Mouse (Mus musculus) heart, embryonic 12.5 days (tissue): Measurements from ENCODE around the gene Alb. TPM values are rescaled to one million over a fixed set of nuclear protein-coding genes. Genes with fewer than 3 reads are reported as not detected.

ENCODE experiments used
- ATAC-seq: fragments of 200-750 bp; cut with Nextera tagmentation; 2 replicates; pipeline ENCODE4 v1.8.0; 2017; ENCODE audit warnings: moderate TSS enrichment, moderate library complexity; ENCODE audit not compliant: insufficient number of reproducible peaks, low FRiP score
- H3K27ac ChIP-seq: fragments of 300-500 bp; sonication (generic); 2 replicates; pipeline ENCODE4 v1.5.1; 2016; ENCODE audit warnings: mild to moderate bottlenecking, moderate library complexity; ENCODE audit not compliant: poor library complexity, severe bottlenecking
- H3K27me3 ChIP-seq: fragments of 300-500 bp; sonication (generic); replicated peaks from 2 replicates; pipeline ENCODE4 v1.6.1; 2016; ENCODE audit warnings: mild to moderate bottlenecking, moderate library complexity
- H3K36me3 ChIP-seq: fragments of 300-500 bp; sonication (generic); 2 replicates; pipeline ENCODE4 v1.6.1; 2016; ENCODE audit warnings: mild to moderate bottlenecking, moderate library complexity
- H3K4me1 ChIP-seq: fragments of 300-500 bp; sonication (generic); replicated peaks from 2 replicates; pipeline ENCODE4 v1.6.1; 2016; ENCODE audit warnings: mild to moderate bottlenecking
- H3K4me2 ChIP-seq: fragments of 300-500 bp; sonication (generic); 2 replicates; pipeline ENCODE4 v1.6.1; 2016; ENCODE audit warnings: mild to moderate bottlenecking, moderate library complexity
- H3K4me3 ChIP-seq: fragments of 300-500 bp; sonication (generic); 2 replicates; pipeline ENCODE4 v1.5.1; 2016; ENCODE audit warnings: mild to moderate bottlenecking
- H3K9ac ChIP-seq: fragments of 300-500 bp; sonication (generic); 2 replicates; pipeline ENCODE4 v1.6.1; 2016; ENCODE audit warnings: mild to moderate bottlenecking, moderate library complexity
- H3K9me3 ChIP-seq: fragments of 300-500 bp; sonication (generic); replicated peaks from 2 replicates; pipeline ENCODE4 v1.6.1; 2016; ENCODE audit warnings: mild to moderate bottlenecking, moderate library complexity
- WGBS: fragments of 180-500 bp; shearing (Covaris S2); methylation state at CpG from one replicate; pipeline ENCODE4 v1.1.7; 2016; 5-methylcytosine and 5-hydroxymethylcytosine counted together
- polyA plus RNA-seq: library from polyadenylated mRNA; unstranded; fragments of >200 nt; fragmentation: Nextera tagmentation; extraction: Ambion mirVana; gene quantifications from 2 replicates; pipeline ENCODE4 v1.2.1, GENCODE M21; 2016

Gene Alb
- polyA plus RNA-seq: 2.3 and 11.3 TPM in 2 replicates

DNA sequence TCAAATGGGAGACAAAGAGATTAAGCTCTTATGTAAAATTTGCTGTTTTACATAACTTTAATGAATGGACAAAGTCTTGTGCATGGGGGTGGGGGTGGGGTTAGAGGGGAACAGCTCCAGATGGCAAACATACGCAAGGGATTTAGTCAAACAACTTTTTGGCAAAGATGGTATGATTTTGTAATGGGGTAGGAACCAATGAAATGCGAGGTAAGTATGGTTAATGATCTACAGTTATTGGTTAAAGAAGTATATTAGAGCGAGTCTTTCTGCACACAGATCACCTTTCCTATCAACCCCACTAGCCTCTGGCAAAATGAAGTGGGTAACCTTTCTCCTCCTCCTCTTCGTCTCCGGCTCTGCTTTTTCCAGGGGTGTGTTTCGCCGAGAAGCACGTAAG is at the start of gene Alb:
Gene Alb (plus strand): TSS at position 279 of the 400 bp plus-strand sequence.
- Histone ChIP-seq H3K9ac (no peak within 1 kb of the TSS), H3K4me3 (no peak within 1 kb of the TSS), H3K9me3 (no peaks in the 10 kb centered on the region), H3K4me1 (no peaks in the 10 kb centered on the region), H3K36me3 (no peaks in the 10 kb centered on the region), H3K27me3 (no peaks in the 10 kb centered on the region), H3K4me2 (no peak within 1 kb of the TSS), H3K27ac (no peak within 1 kb of the TSS)
- ATAC-seq: no peak
- WGBS: 86% methylated on average over 8 of the region's 8 CpGs

DNA sequence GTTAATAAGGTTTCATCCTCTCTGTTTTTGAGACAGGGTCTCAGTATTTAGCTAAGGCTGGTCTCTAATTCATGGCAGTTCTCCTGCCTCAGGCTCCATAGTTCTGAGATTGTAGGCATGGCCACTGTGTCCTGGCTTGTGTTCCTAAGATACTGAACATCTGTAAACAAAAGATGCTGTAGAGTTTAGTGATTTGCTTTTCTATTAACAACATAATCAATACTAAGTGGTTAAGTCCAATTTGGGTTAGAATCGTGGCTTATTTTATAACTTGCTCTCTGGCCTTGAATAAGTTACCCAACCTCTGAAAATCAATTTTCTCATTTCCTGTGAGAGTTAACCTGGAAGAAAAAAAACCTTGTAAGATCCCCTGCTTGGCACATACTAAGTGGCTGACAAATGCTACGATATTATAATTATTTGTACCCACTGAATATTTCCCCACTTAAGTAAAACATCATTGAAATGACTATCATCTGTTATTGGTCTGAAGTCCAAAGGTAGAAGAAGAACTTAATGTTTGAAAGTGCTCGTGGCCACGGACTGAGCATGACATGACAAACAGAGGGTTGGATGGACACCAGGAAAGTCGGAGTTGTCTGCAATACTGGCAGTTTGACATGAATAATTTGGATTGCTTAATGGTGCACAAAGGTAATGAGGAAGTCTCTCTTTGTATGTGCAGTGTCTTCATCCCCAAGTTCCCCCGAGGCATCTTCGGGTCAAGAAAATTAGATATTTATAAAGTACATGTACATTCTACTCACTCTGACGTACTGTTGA is 46.4 kb upstream of the Alb start:
- no peak for ATAC-seq
- Histone ChIP-seq H3K9me3 (no peaks in the 10 kb centered on the region), H3K9ac (no peak overlapping the region), H3K4me3 (no peak overlapping the region), H3K4me2 (no peak overlapping the region), H3K36me3 (no peaks in the 10 kb centered on the region), H3K27me3 (no peaks in the 10 kb centered on the region), H3K27ac (no peak overlapping the region), H3K4me1 (0 out of 2 replicates have a peak, but pooled peaks cover 2% of the 10 kb centered on the region)
- 82% methylated on average over 8 of the region's 8 CpGs for WGBS

DNA sequence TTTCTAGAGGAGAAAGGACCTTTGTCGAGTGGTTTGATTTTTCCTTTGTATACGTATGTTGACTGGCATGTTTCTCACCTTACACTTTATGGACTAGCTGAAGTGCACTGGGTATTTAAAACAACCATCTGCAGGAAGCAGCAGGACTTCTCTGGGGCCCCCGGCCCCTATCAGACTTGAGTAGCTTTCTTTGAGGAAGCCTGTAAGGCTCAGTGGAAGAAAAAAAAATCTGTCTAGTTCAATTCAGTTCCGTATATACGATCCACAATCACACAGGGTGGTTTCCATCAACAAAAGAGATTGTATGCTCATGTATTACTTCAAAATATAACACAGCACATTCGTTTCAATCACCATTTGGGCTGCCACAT is 45.8 kb upstream of the Alb start:
- no peaks in the 10 kb centered on the region for H3K36me3 ChIP-seq
- no peak overlapping the region for H3K4me2 ChIP-seq
- WGBS: 63% methylated on average over 6 of the region's 6 CpGs
- no peaks in the 10 kb centered on the region for H3K9me3 ChIP-seq
- no peak overlapping the region for H3K27ac ChIP-seq
- no peak overlapping the region for H3K9ac ChIP-seq
- H3K4me1 ChIP-seq: 0 out of 2 replicates have a peak, but pooled peaks cover 2% of the 10 kb centered on the region
- H3K27me3 ChIP-seq: no peaks in the 10 kb centered on the region
- ATAC-seq: no peak
- no peak overlapping the region for H3K4me3 ChIP-seq

DNA sequence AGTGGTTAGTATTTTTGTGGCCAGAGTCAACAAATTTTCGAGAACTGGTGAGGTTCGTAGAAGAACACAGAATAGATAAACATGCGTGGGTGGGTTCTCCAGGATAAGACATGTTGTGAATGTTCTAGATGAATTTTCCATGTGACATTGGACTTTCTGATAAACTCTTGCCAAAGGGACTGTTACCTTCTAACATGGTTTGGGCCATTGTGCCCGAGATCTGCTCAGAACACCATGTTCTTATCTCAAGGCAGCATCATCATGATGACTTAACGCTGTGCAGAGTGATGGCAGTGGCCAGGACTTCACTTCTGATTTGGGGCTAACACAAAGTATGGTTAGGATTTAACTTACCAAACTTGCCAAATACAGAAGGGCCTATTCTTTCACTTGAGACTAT is 36.1 kb upstream of the Alb start:
- Histone ChIP-seq H3K27me3 (no peaks in the 10 kb centered on the region), H3K9me3 (no peaks in the 10 kb centered on the region), H3K27ac (no peak overlapping the region), H3K36me3 (no peaks in the 10 kb centered on the region), H3K4me2 (no peak overlapping the region), H3K4me1 (no peaks in the 10 kb centered on the region), H3K4me3 (no peak overlapping the region), H3K9ac (no peak overlapping the region)
- 59% methylated on average over 5 of the region's 5 CpGs for WGBS
- no peak for ATAC-seq

DNA sequence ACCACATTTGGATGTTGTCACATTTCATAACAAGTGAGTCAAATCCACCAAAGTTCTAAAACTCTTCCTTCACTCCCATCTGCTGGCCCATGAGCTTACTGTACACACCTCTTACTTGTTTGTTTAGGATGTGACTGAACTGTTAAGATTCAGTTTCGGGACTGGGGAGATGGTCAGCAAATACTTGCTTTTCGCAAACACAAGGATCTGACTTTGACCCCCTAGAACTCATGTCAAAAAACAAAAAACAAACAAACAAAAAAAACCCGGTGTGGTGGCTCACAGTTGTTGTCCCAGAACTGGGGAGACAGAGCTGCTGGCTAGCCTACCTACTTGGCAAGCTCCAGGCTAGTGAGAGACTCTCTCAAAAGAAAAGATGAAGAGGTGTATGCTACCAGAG is 35.5 kb upstream of the Alb start:
- no peak for ATAC-seq
- Histone ChIP-seq H3K27ac (no peak overlapping the region), H3K27me3 (no peaks in the 10 kb centered on the region), H3K4me2 (no peak overlapping the region), H3K9me3 (no peaks in the 10 kb centered on the region), H3K9ac (no peak overlapping the region), H3K4me3 (no peak overlapping the region), H3K4me1 (no peaks in the 10 kb centered on the region), H3K36me3 (no peaks in the 10 kb centered on the region)
- 73% methylated on average over 3 of the region's 3 CpGs for WGBS

DNA sequence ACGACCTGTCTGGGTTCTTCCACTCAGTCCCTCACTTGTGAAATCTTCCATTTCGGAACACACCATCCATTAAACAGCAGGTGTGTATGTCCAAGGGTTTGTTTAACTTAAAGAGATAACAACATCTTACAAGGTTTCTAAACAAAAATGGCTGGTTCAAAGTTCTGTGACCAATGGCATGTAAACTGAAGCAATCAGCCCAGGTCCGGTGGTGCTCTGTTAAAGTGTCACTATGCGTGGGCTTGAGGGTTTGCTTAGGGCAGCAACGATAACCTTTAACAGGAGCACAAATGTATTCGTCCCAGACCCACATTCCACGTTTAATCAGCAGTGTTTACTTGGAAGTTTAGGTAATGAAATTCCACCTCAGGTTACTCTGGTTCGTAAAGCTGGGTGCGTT is 29.6 kb upstream of the Alb start:
- Histone ChIP-seq H3K27me3 (no peaks in the 10 kb centered on the region), H3K4me1 (no peaks in the 10 kb centered on the region), H3K27ac (no peak overlapping the region), H3K4me2 (no peak overlapping the region), H3K36me3 (no peaks in the 10 kb centered on the region), H3K9me3 (no peaks in the 10 kb centered on the region), H3K4me3 (no peak overlapping the region), H3K9ac (no peak overlapping the region)
- no peak for ATAC-seq
- WGBS: 71% methylated on average over 9 of the region's 9 CpGs

DNA sequence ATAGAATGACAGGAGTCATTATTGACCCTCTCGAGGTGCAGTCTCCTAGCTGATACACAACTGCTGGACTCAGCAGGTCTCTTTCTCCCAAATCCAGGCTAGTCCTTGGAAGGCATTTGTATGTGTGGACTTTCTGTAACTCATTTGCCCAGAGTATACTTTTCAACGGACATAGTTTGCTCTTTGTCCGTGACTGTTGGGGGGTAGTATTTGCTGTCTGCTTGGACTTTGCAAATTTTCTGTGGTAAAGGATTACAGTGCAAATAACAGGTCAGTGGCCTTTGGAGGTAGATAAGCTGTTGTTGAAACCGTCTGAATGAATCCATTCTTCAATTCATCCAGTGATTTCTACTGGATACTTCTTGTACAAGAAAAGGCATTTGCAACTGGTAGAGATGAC is 21.5 kb upstream of the Alb start:
- H3K9ac ChIP-seq: no peak overlapping the region
- no peaks in the 10 kb centered on the region for H3K36me3 ChIP-seq
- no peaks in the 10 kb centered on the region for H3K27me3 ChIP-seq
- H3K27ac ChIP-seq: no peak overlapping the region
- no peak overlapping the region for H3K4me3 ChIP-seq
- H3K4me1 ChIP-seq: no peaks in the 10 kb centered on the region
- H3K4me2 ChIP-seq: no peak overlapping the region
- 75% methylated on average over 4 of the region's 4 CpGs for WGBS
- H3K9me3 ChIP-seq: no peaks in the 10 kb centered on the region
- ATAC-seq: no peak

DNA sequence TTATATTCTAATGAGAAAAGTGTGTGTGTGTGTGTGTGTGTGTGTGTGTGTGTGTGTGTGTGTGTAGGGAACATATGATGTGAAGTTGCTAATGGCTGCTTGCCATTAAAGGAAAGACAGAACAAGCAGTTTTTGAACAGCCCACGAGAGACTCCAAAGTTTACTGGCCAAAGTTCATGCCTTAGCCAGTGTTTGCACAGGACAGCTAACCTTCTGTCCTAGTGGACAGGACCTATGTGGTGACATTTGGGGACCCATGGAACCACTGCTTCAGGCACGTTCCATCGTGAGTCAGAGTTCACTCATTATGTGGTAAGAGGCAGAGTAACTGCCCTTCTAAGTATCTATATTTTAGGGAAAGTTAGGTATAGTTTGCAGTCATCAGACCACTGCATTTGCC is 13.1 kb upstream of the Alb start:
- 87% methylated on average over 3 of the region's 3 CpGs for WGBS
- H3K9me3 ChIP-seq: no peaks in the 10 kb centered on the region

DNA sequence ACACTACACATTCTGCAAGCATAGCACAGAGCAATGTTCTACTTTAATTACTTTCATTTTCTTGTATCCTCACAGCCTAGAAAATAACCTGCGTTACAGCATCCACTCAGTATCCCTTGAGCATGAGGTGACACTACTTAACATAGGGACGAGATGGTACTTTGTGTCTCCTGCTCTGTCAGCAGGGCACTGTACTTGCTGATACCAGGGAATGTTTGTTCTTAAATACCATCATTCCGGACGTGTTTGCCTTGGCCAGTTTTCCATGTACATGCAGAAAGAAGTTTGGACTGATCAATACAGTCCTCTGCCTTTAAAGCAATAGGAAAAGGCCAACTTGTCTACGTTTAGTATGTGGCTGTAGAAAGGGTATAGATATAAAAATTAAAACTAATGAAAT is 10.7 kb upstream of the Alb start:
- Histone ChIP-seq H3K36me3 (no peaks in the 10 kb centered on the region), H3K27ac (no peak overlapping the region), H3K4me2 (no peak overlapping the region), H3K9me3 (no peaks in the 10 kb centered on the region), H3K4me3 (no peak overlapping the region), H3K9ac (no peak overlapping the region), H3K4me1 (no peaks in the 10 kb centered on the region), H3K27me3 (no peaks in the 10 kb centered on the region)
- 71% methylated on average over 5 of the region's 5 CpGs for WGBS
- no peak for ATAC-seq

More for the DNA sequence above, 13.1 kb upstream of the Alb start:
- H3K4me3 ChIP-seq: no peak overlapping the region
- no peak overlapping the region for H3K9ac ChIP-seq
- no peaks in the 10 kb centered on the region for H3K4me1 ChIP-seq
- H3K27ac ChIP-seq: no peak overlapping the region
- H3K36me3 ChIP-seq: no peaks in the 10 kb centered on the region
- no peaks in the 10 kb centered on the region for H3K27me3 ChIP-seq
- ATAC-seq: no peak
- H3K4me2 ChIP-seq: no peak overlapping the region

DNA sequence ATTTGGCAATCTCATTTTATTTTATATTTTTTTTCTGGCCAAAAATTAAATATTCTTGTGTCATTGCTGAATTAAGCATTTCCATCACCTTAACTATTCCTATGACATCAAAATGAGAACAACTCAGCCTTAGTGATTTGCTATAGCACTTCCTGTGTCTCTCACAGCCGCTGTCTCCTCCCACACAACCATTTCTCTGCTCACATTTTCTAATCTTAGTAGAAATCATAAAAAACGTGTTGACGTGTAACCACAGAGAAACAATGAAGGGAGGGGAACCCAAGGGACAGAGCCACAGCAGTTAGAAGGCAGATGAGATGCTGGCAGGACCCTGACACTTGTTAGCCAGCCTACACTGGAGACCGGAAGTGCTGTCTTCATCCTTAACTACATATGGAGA is 8.0 kb upstream of the Alb start:
- H3K9me3 ChIP-seq: no peaks in the 10 kb centered on the region
- H3K36me3 ChIP-seq: no peaks in the 10 kb centered on the region
- H3K4me2 ChIP-seq: no peak overlapping the region
- no peak overlapping the region for H3K27ac ChIP-seq
- no peak overlapping the region for H3K9ac ChIP-seq
- ATAC-seq: no peak
- WGBS: 61% methylated on average over 4 of the region's 4 CpGs
- no peaks in the 10 kb centered on the region for H3K27me3 ChIP-seq
- H3K4me1 ChIP-seq: no peaks in the 10 kb centered on the region
- no peak overlapping the region for H3K4me3 ChIP-seq

DNA sequence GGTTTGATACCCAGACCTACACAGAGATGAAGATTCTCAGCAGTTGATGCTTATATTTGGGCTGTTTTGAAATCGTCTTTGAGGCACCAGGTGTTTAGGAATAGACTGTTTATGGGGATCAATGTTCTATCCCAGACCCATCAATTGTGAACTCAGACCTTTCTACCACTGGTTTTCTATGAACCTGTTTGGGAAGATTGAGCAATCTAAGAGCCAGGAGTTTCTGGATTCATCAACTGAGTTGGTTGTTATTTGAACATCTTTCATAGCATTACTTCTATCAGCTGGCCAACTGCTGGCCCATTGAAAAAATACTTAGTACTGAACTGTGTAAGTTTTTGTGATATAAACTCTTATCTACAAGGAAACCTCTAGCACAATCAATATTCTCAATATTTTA is 3.5 kb upstream of the Alb start:
- WGBS: 61% methylated on average over 1 of the region's 1 CpGs
- ATAC-seq: no peak
- no peaks in the 10 kb centered on the region for H3K9me3 ChIP-seq

DNA sequence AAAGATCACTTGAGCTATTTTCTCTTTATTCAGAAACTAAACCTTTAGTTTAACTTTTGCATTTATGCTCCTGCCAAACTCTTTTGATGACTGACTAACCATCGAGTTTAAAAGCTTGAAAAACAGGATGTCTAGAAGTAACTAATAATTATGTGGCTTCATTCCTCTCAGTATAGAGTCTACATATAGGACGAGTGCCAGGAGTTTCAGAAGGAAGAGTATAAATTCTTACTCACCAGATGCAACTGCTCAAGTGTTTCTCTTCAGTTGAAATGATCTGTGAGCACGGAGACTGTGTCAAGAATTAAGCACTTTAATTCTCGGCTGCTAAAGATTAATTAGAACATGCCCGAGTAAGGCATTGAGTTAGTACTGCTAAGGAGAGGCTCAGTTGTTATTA is 2.0 kb upstream of the Alb start:
- H3K9me3 ChIP-seq: no peaks in the 10 kb centered on the region
- H3K4me2 ChIP-seq: no peak overlapping the region
- no peaks in the 10 kb centered on the region for H3K27me3 ChIP-seq
- no peak overlapping the region for H3K9ac ChIP-seq
- no peak overlapping the region for H3K27ac ChIP-seq
- H3K4me3 ChIP-seq: no peak overlapping the region
- WGBS: 68% methylated on average over 5 of the region's 5 CpGs
- no peak for ATAC-seq
- no peaks in the 10 kb centered on the region for H3K4me1 ChIP-seq
- H3K36me3 ChIP-seq: no peaks in the 10 kb centered on the region

More for the DNA sequence above, 3.5 kb upstream of the Alb start:
- Histone ChIP-seq H3K27me3 (no peaks in the 10 kb centered on the region), H3K27ac (no peak overlapping the region), H3K36me3 (no peaks in the 10 kb centered on the region), H3K4me3 (no peak overlapping the region), H3K4me1 (no peaks in the 10 kb centered on the region), H3K4me2 (no peak overlapping the region), H3K9ac (no peak overlapping the region)
